Mouse (Mus musculus) ES-Bruce4 (cell line): ENCODE results near the gene Pcbp3.

Experiments used
- CTCF ChIP-seq: IDR thresholded peaks from one replicate; pipeline ENCODE4 v1.8.1; 2011; ENCODE audit warnings: low read depth, low read length
- EP300 ChIP-seq: IDR thresholded peaks from 2 replicates; pipeline ENCODE4 v1.6.1; 2011; ENCODE audit warnings: low read depth, low read length; ENCODE audit not compliant: insufficient read depth
- POLR2A ChIP-seq: IDR thresholded peaks from one replicate; pipeline ENCODE4 v1.8.1; 2011; ENCODE audit warnings: low read length; ENCODE audit not compliant: insufficient read depth

DNA sequence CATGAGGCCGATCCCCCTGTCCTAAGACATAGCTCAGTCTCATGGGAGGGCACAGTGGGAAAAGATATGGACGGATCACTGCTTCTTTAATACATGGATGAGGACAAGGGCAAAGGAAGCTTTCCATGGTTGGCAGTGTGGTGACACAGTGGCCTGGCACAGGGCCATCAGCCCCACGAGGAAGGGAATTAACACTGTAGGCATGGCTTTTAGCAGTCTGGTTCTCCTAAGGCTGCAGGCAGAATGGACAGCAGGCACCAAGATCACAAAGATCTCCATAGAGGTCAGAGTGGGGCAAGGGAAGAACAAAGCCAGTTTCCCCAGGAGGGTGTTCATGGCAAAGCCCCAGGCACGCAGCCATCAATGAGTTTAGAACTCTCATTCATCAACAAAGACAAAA lies 146.2 kb downstream of the Pcbp3 start:
- no peak for TF ChIP-seq CTCF
- no peak for TF ChIP-seq POLR2A
- TF ChIP-seq EP300 = no peak
